Mouse (Mus musculus) lung, adult 2 months (tissue): ENCODE measurements around the gene Sept8.

ENCODE experiments used
- CTCF ChIP-seq: fragments of 200-500 bp; IDR thresholded peaks from 2 replicates; pipeline ENCODE4 v1.5.1; 2011; ENCODE audit warnings: mild to moderate bottlenecking, low read length, control low read depth; ENCODE audit not compliant: insufficient read depth
- POLR2A ChIP-seq: fragments of 200-500 bp; IDR thresholded peaks from 2 replicates; pipeline ENCODE4 v1.6.1; 2011; ENCODE audit warnings: low read depth, mild to moderate bottlenecking, control low read depth, low read length, borderline replicate concordance; ENCODE audit errors: extremely low read depth

DNA sequence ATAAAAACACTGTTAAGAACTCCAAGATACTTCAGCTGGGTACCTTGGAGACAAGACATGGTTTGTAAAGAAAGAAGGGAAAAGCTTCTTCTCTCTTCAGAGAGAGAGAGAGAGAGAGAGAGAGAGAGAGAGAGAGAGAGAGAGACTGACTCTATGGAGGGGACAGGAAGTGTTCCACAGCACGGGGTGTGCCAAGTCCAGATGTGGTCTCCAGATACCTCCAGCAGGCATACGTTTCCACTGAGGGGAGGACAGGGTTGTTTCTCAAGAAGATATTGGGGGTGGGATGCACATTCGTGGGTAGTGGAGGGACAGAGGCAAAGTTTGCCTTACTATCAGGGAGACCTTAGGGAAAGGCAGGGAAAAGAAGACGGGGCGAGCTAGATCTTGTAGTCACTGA lies 298 bp upstream of the Sept8 start:
- no peak for TF ChIP-seq CTCF
- no peak for TF ChIP-seq POLR2A
